Mouse (Mus musculus) E14TG2a.4 (cell line): Measurements from ENCODE around the gene Arid5a.

Source experiments
- H3K27me3 ChIP-seq: 2 replicates; pipeline ENCODE4 v1.6.1; 2014; ENCODE audit warnings: low read length, control low read depth; ENCODE audit not compliant: insufficient read depth
- H3K36me3 ChIP-seq: 2 replicates; pipeline ENCODE4 v1.6.1; 2014; ENCODE audit warnings: low read length, control low read depth; ENCODE audit not compliant: insufficient read depth
- H3K4me1 ChIP-seq: replicated peaks from 2 replicates; pipeline ENCODE4 v1.6.1; 2014; ENCODE audit warnings: low read depth, low read length, control low read depth
- H3K4me3 ChIP-seq: replicated peaks from 2 replicates; pipeline ENCODE4 v1.5.1; 2014; ENCODE audit warnings: mild to moderate bottlenecking, low read length
- H3K9me3 ChIP-seq: 2 replicates; pipeline ENCODE4 v1.6.1; 2014; ENCODE audit warnings: low read length, control low read depth
- CTCF ChIP-seq: conservative IDR thresholded peaks from 2 replicates; pipeline ENCODE4 v1.5.1; 2014; ENCODE audit warnings: low read length
- NANOG ChIP-seq: IDR thresholded peaks from 2 replicates; pipeline ENCODE4 v1.6.1; 2014; ENCODE audit warnings: borderline replicate concordance, low read length, mixed read lengths
- POU5F1 ChIP-seq: IDR thresholded peaks from 2 replicates; pipeline ENCODE4 v1.6.1; 2014; ENCODE audit warnings: low read length, borderline replicate concordance

The Arid5a gene

DNA sequence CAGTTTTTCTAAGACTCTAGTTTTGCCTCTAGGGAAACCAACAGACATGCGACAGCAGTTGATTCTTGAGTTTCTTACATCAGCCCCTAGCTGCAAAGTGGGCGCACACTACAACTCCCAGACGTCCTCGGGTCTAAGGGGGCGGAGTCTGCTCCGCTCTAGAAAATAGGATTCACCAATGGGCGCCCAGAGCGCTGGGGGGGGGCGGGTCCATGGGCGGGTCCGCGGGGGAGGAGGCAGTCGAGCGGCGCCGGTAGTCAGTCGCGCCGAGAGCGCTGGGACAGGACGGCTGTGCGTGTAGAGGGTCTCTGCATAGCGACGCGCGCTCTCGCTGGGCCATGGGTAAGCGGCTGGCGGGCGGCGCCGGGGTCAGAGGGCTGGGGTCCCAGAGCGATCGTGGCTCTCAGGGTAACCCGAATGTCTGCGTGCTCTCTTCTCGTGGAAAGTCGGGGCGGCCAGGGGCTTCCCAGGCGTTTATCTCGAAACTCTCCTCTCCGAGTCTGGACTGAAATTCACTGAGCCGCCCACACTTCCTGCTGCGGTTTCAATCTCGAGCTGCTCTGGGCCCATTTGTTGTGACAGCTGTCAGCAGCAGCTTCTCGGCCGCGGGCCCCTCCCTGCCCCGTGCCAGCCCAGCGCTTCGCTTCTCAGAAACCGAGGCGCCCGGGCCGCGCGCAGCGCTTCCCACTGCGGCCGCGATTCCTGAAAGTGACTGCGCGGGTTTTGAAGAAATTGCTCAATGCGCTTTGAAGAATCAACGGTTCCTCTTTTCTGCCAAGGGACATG, at the start of gene Arid5a:
Gene Arid5a, plus strand, starts transcription at position 239 of the 786 bp plus-strand sequence.
- peaks cover 50% of the 10 kb centered on the region for H3K27me3 ChIP-seq
- H3K36me3 ChIP-seq, result peaks cover 7% of the 10 kb centered on the region
- no peak for TF ChIP-seq CTCF
- no peak for TF ChIP-seq NANOG
- TF ChIP-seq POU5F1, result no peak
- H3K4me1 ChIP-seq, result peaks cover 38% of the 10 kb centered on the region
- no peaks in the 10 kb centered on the region for H3K9me3 ChIP-seq
- H3K4me3 ChIP-seq, result peak within 1 kb of the TSS; percentile 86

DNA sequence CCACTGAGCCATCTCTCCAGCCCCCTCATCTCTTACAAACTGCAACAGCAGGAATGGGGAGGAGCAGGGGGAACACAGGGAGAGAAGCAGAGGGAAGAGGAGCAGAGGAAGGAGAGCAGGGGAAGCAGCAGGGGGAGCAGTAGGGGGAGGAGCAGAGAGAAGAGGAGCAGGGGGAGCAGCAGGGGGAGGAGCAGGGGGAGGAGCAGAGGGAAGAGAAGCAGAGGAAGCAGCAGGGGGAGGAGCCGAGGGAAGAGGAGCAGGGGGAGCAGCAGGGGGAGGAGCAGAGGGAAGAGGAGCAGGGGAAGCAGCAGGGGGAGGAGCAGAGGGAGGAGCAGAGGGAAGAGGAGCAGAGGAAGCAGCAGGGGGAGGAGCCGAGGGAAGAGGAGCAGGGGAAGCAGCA, 48.9 kb upstream of the Arid5a start:
- Histone ChIP-seq H3K9me3 (peaks cover 5% of the 10 kb centered on the region; the same call in 1 of the 2 replicates), H3K36me3 (no peaks in the 10 kb centered on the region), H3K4me1 (peaks cover 23% of the 10 kb centered on the region), H3K27me3 (peaks cover 25% of the 10 kb centered on the region), H3K4me3 (no peak overlapping the region)
- no peak for TF ChIP-seq NANOG
- TF ChIP-seq CTCF, result no peak
- TF ChIP-seq POU5F1, result no peak

DNA sequence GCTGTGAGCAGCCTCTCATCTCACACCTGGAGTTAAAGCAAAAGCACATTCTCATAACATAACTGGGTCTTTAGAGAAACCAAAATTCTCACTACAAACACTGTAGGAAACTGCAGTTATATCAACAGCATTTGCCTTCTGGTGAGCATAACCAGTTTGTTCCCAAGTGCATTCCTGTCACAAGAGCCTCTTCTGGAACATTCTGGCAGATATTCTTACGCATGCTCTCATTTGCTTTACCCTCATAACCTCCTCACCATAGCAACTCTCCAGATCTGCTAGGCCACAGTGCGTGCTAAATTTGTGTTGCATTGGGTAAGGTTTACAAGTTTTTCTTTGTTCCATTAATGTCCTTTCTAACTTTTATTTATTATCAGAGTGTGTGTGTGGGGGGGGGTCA, 48.3 kb upstream of the Arid5a start:
- TF ChIP-seq CTCF (no peak), NANOG (no peak), POU5F1 (no peak)
- Histone ChIP-seq H3K9me3 (peaks cover 5% of the 10 kb centered on the region; the same call in 1 of the 2 replicates), H3K27me3 (peaks cover 20% of the 10 kb centered on the region), H3K4me3 (no peak overlapping the region), H3K36me3 (no peaks in the 10 kb centered on the region), H3K4me1 (peaks cover 23% of the 10 kb centered on the region)

DNA sequence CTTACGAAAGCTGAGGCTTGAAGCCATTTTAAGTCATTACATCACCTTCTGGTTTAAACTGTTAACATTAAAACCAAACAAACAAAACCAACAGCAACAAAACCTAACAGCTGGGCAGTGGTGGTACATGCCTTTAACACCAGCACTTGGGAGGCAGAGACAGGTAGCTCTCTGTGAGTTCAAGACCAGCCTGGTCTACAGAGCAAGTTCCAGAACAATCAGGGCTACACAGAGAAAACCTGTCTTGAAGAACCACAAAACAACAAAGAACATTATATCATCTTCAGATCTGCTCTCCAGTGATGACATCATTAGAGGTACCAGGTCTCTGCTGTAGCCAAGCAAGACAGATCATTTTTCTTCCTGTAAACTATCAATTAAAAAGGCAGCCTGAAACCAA, 47.1 kb upstream of the Arid5a start:
- Histone ChIP-seq H3K27me3 (peaks cover 14% of the 10 kb centered on the region), H3K36me3 (no peaks in the 10 kb centered on the region), H3K4me1 (peaks cover 11% of the 10 kb centered on the region), H3K9me3 (peaks cover 5% of the 10 kb centered on the region; the same call in 1 of the 2 replicates), H3K4me3 (no peak overlapping the region)
- TF ChIP-seq CTCF (no peak), NANOG (no peak), POU5F1 (no peak)

DNA sequence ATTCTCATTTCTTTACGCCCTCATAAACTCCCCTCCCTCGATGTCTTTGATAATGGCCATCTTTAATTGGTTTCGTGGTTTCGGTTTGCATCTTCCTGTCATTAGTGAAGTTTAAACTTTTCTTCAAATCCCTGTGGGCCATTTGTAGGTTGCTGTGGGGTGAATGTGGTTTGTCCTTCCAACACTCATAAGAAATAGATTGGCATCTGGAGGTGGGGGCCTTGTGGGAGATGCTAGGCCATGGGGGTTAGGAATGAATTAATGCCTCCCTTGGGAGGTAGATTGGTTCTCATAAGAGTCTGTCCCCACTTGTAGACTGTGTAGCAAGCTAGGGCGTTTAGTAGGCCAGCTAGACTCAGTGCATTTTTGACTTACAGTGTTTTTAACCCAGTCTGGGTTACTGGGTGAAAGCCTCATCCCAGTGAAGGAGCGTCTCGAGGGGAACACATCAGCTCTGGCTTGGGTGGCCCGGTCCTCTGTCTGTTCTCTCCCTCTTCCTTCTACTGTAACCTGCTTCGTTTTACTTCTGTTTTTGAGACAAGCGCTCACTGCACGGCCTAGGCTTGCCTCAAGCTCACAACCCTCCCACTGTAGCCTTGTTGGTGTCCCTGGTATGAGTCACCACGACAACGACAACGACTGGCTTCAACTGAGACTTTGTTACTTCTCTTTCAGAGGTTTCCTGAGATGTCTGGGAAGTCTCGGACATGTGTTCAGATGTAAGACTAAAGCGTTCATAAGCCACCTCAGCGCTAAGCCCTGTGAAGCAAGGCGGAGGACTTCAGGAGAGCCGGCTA, 45.6 kb upstream of the Arid5a start:
- H3K4me3 ChIP-seq, result no peak overlapping the region
- no peaks in the 10 kb centered on the region for H3K36me3 ChIP-seq
- H3K9me3 ChIP-seq, result no peaks in the 10 kb centered on the region
- TF ChIP-seq CTCF (no peak), POU5F1 (no peak), NANOG (no peak)
- peaks cover 21% of the 10 kb centered on the region for H3K27me3 ChIP-seq
- H3K4me1 ChIP-seq, result peaks cover 4% of the 10 kb centered on the region

DNA sequence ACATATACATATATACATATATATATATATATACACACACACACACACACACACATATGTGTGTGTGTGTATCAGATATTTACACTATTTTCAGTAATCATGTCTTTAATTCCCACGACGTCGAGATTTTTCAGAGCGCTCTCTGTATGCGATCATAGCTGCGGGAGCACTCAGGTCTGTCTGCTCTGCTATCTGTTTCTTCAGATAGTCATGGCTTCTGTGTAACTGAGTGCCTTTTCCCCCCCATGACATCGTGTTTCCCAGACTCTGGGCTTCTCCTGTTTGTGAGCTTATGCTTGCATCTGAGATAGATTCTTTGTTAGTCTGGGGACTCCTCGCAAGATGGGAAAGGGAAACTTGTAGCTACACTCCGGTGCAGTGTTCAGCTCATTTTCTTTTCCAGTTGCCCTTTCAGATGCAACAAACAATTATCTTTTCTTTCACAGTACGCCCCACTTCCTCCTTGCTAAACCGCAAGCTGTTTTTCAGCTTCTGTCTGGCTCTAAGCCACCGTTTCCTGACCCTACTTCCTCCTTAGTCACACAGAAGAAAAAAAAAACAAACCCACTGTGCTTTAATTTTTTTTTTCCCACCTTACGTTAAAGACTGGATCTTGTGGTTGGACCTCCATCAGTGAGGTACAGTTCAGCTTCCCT, 43.6 kb upstream of the Arid5a start:
- no peak for TF ChIP-seq NANOG
- TF ChIP-seq CTCF, result no peak
- TF ChIP-seq POU5F1, result no peak
- H3K27me3 ChIP-seq, result peaks cover 37% of the 10 kb centered on the region
- no peaks in the 10 kb centered on the region for H3K36me3 ChIP-seq
- H3K4me3 ChIP-seq, result no peak overlapping the region
- peaks cover 6% of the 10 kb centered on the region for H3K4me1 ChIP-seq
- no peaks in the 10 kb centered on the region for H3K9me3 ChIP-seq

DNA sequence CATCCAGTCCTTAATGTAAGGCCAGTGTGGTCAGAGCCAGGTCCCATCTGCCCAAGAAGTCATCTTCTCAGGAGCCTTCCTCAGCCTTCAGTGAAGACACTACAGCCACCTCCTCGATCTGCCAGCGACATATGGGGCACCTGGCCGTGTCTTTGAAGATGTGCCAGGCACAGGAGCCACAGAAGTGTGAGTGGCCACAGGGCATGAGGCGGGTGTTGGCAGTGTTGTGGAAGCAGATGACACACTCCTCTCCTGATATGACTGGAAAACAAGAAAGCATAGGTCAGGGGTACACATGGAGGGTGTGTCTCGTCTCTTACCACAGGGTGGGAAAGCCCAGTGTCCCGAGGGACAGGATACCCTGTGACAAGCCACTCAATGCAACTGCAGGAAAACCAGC, 41.2 kb upstream of the Arid5a start:
- H3K9me3 ChIP-seq, result no peaks in the 10 kb centered on the region
- peaks cover 20% of the 10 kb centered on the region for H3K4me1 ChIP-seq
- peaks cover 60% of the 10 kb centered on the region for H3K27me3 ChIP-seq
- H3K4me3 ChIP-seq, result no peak overlapping the region
- TF ChIP-seq NANOG (no peak), CTCF (no peak), POU5F1 (no peak)
- no peaks in the 10 kb centered on the region for H3K36me3 ChIP-seq

DNA sequence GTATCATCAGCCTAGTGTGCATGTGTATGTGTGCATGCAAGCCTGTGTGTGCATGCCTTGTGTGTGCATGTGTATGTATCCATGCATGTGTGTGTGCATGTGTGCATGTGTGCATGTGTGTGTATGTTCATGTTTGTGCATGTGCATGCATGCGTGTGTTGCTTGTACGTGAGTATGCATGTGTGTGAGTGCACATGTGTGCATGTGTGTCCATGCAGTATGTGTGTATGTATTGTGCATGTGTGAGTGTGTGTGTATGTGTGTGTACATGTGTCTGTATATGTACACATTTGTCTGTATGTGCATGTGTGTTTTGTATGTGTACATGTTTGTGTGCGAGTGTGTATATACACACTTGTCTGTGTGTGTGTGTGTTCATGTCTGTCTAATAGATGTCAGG, 39.9 kb upstream of the Arid5a start:
- no peak for TF ChIP-seq CTCF
- no peak for TF ChIP-seq NANOG
- no peak for TF ChIP-seq POU5F1
- peaks cover 19% of the 10 kb centered on the region for H3K4me1 ChIP-seq
- H3K36me3 ChIP-seq, result no peaks in the 10 kb centered on the region
- H3K27me3 ChIP-seq, result peaks cover 73% of the 10 kb centered on the region
- no peak overlapping the region for H3K4me3 ChIP-seq
- H3K9me3 ChIP-seq, result no peaks in the 10 kb centered on the region
